Mouse (Mus musculus): ENCODE results near the gene Hoxa10. TPM values are rescaled to one million over a fixed set of nuclear protein-coding genes. Genes with fewer than 3 reads are reported as not detected.
A peak's percentile ranks its signal among the peaks of the same experiment; 100 is the strongest.

Gene Hoxa10
- polyA plus RNA-seq, 1 experiment = 34.0 TPM

GRCm38 (mm10) chr6:52223939-52224760, 16.5 kb downstream of the Hoxa10 start:
- peak overlapping the region; percentile 83 for H3K4me3 ChIP-seq (ENCODE audit: insufficient read depth, low read depth, low read length)
- no peaks in the 10 kb centered on the region; the same call in 1 of the 2 replicates for H3K36me3 ChIP-seq (ENCODE audit: control insufficient read depth, insufficient read depth, low read length)
- WGBS = 6% methylated on average over 24 of the region's 24 CpGs
- peak; percentile 56 for DNase-seq
- no peak for TF ChIP-seq CTCF (conservative IDR thresholded peaks at IDR 0.05; ENCODE audit: insufficient read depth, insufficient read length, low read depth, low read length)
- TF ChIP-seq POLR2A (IDR thresholded peaks at IDR 0.05; ENCODE audit: low read depth, low read length) = no peak
- H3K27me3 ChIP-seq (replicated peaks; ENCODE audit: control insufficient read depth, insufficient read depth, low read length) = no peaks in the 10 kb centered on the region
- H3K4me1 ChIP-seq (ENCODE audit: control insufficient read depth, insufficient read depth, low read length) = 0 out of 2 replicates have a peak, but pooled peaks cover 3% of the 10 kb centered on the region
- peak overlapping the region; percentile 81 for H3K27ac ChIP-seq (ENCODE audit: insufficient read depth, low read depth, low read length)

GRCm38 (mm10) chr6:52222729-52223128, 17.9 kb downstream of the Hoxa10 start:
- no peak for TF ChIP-seq CTCF (conservative IDR thresholded peaks at IDR 0.05; ENCODE audit: insufficient read depth, insufficient read length, low read depth, low read length)
- no peak for TF ChIP-seq POLR2A (IDR thresholded peaks at IDR 0.05; ENCODE audit: low read depth, low read length)
- WGBS = 16% methylated on average over 13 of the region's 13 CpGs
- Histone ChIP-seq H3K4me3 (ENCODE audit: insufficient read depth, low read depth, low read length) (peak overlapping the region; percentile 30), H3K36me3 (ENCODE audit: control insufficient read depth, insufficient read depth, low read length) (no peaks in the 10 kb centered on the region; the same call in 1 of the 2 replicates), H3K27ac (ENCODE audit: insufficient read depth, low read depth, low read length) (peak overlapping the region; percentile 91), H3K4me1 (ENCODE audit: control insufficient read depth, insufficient read depth, low read length) (0 out of 2 replicates have a peak, but pooled peaks cover 4% of the 10 kb centered on the region), H3K27me3 (replicated peaks; ENCODE audit: control insufficient read depth, insufficient read depth, low read length) (no peaks in the 10 kb centered on the region)
- peak; percentile 53 for DNase-seq

GRCm38 (mm10) chr6:52221993-52222685, 18.5 kb downstream of the Hoxa10 start:
- H3K27ac ChIP-seq (ENCODE audit: insufficient read depth, low read depth, low read length) = peak overlapping the region; percentile 91

GRCm38 (mm10) chr6:52221337-52221992, 19.2 kb downstream of the Hoxa10 start, which contains the start of gene Hoxa7:
Gene Hoxa7 (minus strand): TSS chr6:52221854.
- peak; percentile 97 for DNase-seq
- Histone ChIP-seq H3K36me3 (ENCODE audit: control insufficient read depth, insufficient read depth, low read length) (no peaks in the 10 kb centered on the region; the same call in 1 of the 2 replicates), H3K27ac (ENCODE audit: insufficient read depth, low read depth, low read length) (peak within 1 kb of the TSS; percentile 98), H3K4me3 (ENCODE audit: insufficient read depth, low read depth, low read length) (peak within 1 kb of the TSS; percentile 91), H3K4me1 (ENCODE audit: control insufficient read depth, insufficient read depth, low read length) (0 out of 2 replicates have a peak, but pooled peaks cover 4% of the 10 kb centered on the region), H3K27me3 (replicated peaks; ENCODE audit: control insufficient read depth, insufficient read depth, low read length) (no peaks in the 10 kb centered on the region)
- TF ChIP-seq CTCF (conservative IDR thresholded peaks at IDR 0.05; ENCODE audit: insufficient read depth, insufficient read length, low read depth, low read length) = peak; percentile 95
- TF ChIP-seq POLR2A (IDR thresholded peaks at IDR 0.05; ENCODE audit: low read depth, low read length) = no peak
- WGBS = under 1% methylated on average over 46 of the region's 46 CpGs

More at GRCm38 (mm10) chr6:52221993-52222685, 18.5 kb downstream of the Hoxa10 start:
- 10% methylated on average over 21 of the region's 21 CpGs for WGBS
- Histone ChIP-seq H3K27me3 (replicated peaks; ENCODE audit: control insufficient read depth, insufficient read depth, low read length) (no peaks in the 10 kb centered on the region), H3K36me3 (ENCODE audit: control insufficient read depth, insufficient read depth, low read length) (no peaks in the 10 kb centered on the region; the same call in 1 of the 2 replicates), H3K4me3 (ENCODE audit: insufficient read depth, low read depth, low read length) (peak overlapping the region; percentile 30), H3K4me1 (ENCODE audit: control insufficient read depth, insufficient read depth, low read length) (0 out of 2 replicates have a peak, but pooled peaks cover 4% of the 10 kb centered on the region)
- DNase-seq = no peak
- TF ChIP-seq POLR2A (IDR thresholded peaks at IDR 0.05; ENCODE audit: low read depth, low read length) (no peak), CTCF (conservative IDR thresholded peaks at IDR 0.05; ENCODE audit: insufficient read depth, insufficient read length, low read depth, low read length) (no peak)

GRCm38 (mm10) chr6:52220865-52221310, 19.8 kb downstream of the Hoxa10 start:
- Histone ChIP-seq H3K4me3 (ENCODE audit: insufficient read depth, low read depth, low read length) (peak overlapping the region; percentile 91), H3K36me3 (ENCODE audit: control insufficient read depth, insufficient read depth, low read length) (no peaks in the 10 kb centered on the region; the same call in 1 of the 2 replicates), H3K4me1 (ENCODE audit: control insufficient read depth, insufficient read depth, low read length) (0 out of 2 replicates have a peak, but pooled peaks cover 4% of the 10 kb centered on the region), H3K27ac (ENCODE audit: insufficient read depth, low read depth, low read length) (peak overlapping the region; percentile 98), H3K27me3 (replicated peaks; ENCODE audit: control insufficient read depth, insufficient read depth, low read length) (no peaks in the 10 kb centered on the region)
- TF ChIP-seq CTCF (conservative IDR thresholded peaks at IDR 0.05; ENCODE audit: insufficient read depth, insufficient read length, low read depth, low read length) (no peak), POLR2A (IDR thresholded peaks at IDR 0.05; ENCODE audit: low read depth, low read length) (no peak)
- 6% methylated on average over 12 of the region's 12 CpGs for WGBS
- DNase-seq = no peak

- peak overlapping the region; percentile 98 for H3K27ac ChIP-seq (ENCODE audit: insufficient read depth, low read depth, low read length)
- TF ChIP-seq CTCF (conservative IDR thresholded peaks at IDR 0.05; ENCODE audit: insufficient read depth, insufficient read length, low read depth, low read length) (no peak), POLR2A (IDR thresholded peaks at IDR 0.05; ENCODE audit: low read depth, low read length) (no peak)
- no peaks in the 10 kb centered on the region for H3K27me3 ChIP-seq (replicated peaks; ENCODE audit: control insufficient read depth, insufficient read depth, low read length)
- 26% methylated on average over 32 of the region's 32 CpGs for WGBS
- H3K36me3 ChIP-seq (ENCODE audit: control insufficient read depth, insufficient read depth, low read length) = no peaks in the 10 kb centered on the region; the same call in 1 of the 2 replicates
- H3K4me1 ChIP-seq (ENCODE audit: control insufficient read depth, insufficient read depth, low read length) = 0 out of 2 replicates have a peak, but pooled peaks cover 4% of the 10 kb centered on the region
- DNase-seq = peak; percentile 81
- H3K4me3 ChIP-seq (ENCODE audit: insufficient read depth, low read depth, low read length) = peak overlapping the region; percentile 91
Observed at GRCm38 (mm10) chr6:52220003-52220864, 20.4 kb downstream of the Hoxa10 start.
